Mouse (Mus musculus) adrenal gland, adult (tissue): ENCODE measurements around the gene 2810408A11Rik.
A peak's percentile ranks its signal among the peaks of the same experiment; 100 is the strongest.

Experiments
- DNase-seq, 2 experiments: peaks; one replicate each; pipeline ENCODE4 v3.0.0; 2022 to 2023; ENCODE audit warnings: low spot score in 1 of 2; ENCODE audit not compliant: inconsistent age in 2 of 2

Gene 2810408A11Rik

GRCm38 (mm10) chr11:69854680-69855079 is 46.1 kb downstream of the 2810408A11Rik start:
- no peak for DNase-seq

- peak in 1 of 2 experiments; percentile 58 for DNase-seq
Observed at GRCm38 (mm10) chr11:69853994-69854393, 46.8 kb downstream of the 2810408A11Rik start.

- DNase-seq, result peak in 1 of 2 experiments; percentile 21
Observed at GRCm38 (mm10) chr11:69850754-69851153, 50.0 kb downstream of the 2810408A11Rik start.

- DNase-seq, result peak in 1 of 2 experiments; percentile 71
Observed at GRCm38 (mm10) chr11:69849884-69850283, 50.9 kb downstream of the 2810408A11Rik start.

GRCm38 (mm10) chr11:69849128-69849527 is 51.7 kb downstream of the 2810408A11Rik start:
- DNase-seq, result peak in 1 of 2 experiments; percentile 28

- DNase-seq, result no peak
Observed at GRCm38 (mm10) chr11:69848021-69848420, 52.8 kb downstream of the 2810408A11Rik start.
